Mouse (Mus musculus) heart, postnatal 14 days (tissue): ENCODE results near the gene Acox2. TPM values are rescaled to one million over a fixed set of nuclear protein-coding genes. Genes with fewer than 3 reads are reported as not detected.

Source experiments
- DNase-seq, 2 experiments: peaks; one replicate each; pipeline ENCODE4 v3.0.0; 2021 to 2022
- intact Hi-C: fragments of 180-260 bp; cut with DNase I; formaldehyde crosslinking; loops from one replicate; pipeline ENCODE4 v1.15.1; 2025
- total RNA-seq, 2 experiments: library from RNA; stranded (reverse); gene quantifications; 2 replicates each; pipeline ENCODE4 v1.2.3; 2021

Gene Acox2
- total RNA-seq, 2 experiments from 2014 or later, result 0.48 TPM; not detected in 1

- no peak for DNase-seq
- intact Hi-C loops, result loop anchor here (10.0 kb wide), 1 partner anchor 169 kb away; no protein-coding TSS in a partner anchor
Measured at GRCm38 (mm10) chr14:8176251-8176650, 82.9 kb downstream of the Acox2 start.

Other genes with a start within 250 kb of the Acox2 start
- 10 to 100 TPM; 25.5 to 28.5 TPM for gene Rpp14, start 179.0 kb downstream of the Acox2 start, total RNA-seq
- gene Pxk, start 161.1 kb downstream of the Acox2 start, total RNA-seq, result 10 to 100 TPM; 20.6 to 24.4 TPM
- gene Pdhb, start 86.3 kb downstream of the Acox2 start, total RNA-seq, result 100 to 1,000 TPM; 886 to 904 TPM
- gene Kctd6, start 45.2 kb downstream of the Acox2 start, total RNA-seq, result 10 to 100 TPM; 10.6 to 11.0 TPM
- gene Fam107a, start 58.7 kb upstream of the Acox2 start, total RNA-seq, result 10 to 100 TPM; 14.3 to 15.0 TPM
- not detected for gene Oit1, start 119.4 kb upstream of the Acox2 start, total RNA-seq